Mouse (Mus musculus) cerebellum, postnatal 36 days (tissue): ENCODE results near the gene Gnaq.

Experiments used
- DNase-seq, 2 experiments: peaks; one replicate each; pipeline ENCODE4 v3.0.0; 2021 to 2022; ENCODE audit warnings: mixed read lengths in 2 of 2

Gene Gnaq

DNA sequence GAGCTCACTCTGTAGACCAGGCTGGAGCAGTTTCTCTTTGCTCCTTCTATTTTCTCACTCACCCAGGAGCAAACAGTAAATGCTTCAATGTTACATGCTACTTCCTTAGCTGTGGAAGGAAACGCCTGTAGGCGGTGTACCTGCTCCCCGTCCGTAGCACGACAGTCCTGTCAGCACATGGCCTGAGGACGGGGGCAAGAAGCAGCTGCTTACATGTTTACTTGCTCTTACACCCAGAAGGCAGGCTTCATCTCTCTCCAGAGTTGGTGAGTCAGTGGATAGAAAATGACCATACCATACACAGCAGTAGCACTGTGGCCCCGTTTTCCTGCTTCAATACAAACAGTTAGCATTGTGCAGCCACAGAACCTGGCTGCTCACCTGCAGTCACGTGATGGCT is 247.1 kb downstream of the Gnaq start:
- DNase-seq = no peak

DNA sequence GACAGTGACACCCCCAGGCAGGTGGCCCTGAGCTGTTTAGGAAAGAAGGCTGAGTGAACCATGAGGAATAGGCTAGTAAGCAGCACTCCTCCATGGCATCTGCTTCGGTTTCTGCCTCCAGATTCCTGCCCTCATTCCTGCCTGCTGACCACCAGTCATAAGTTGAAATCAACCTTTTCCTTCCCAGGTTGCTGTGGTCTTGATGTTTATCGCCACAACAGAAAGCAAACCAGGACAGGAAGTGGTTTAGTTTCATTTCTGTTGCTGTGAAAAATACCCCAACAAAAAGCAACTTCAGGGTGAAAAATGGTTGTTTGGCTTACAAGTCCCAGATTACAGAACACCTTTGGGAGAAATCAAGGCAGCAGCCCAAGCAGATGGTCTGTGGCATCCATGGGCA is 249.8 kb downstream of the Gnaq start:
- no peak for DNase-seq

DNA sequence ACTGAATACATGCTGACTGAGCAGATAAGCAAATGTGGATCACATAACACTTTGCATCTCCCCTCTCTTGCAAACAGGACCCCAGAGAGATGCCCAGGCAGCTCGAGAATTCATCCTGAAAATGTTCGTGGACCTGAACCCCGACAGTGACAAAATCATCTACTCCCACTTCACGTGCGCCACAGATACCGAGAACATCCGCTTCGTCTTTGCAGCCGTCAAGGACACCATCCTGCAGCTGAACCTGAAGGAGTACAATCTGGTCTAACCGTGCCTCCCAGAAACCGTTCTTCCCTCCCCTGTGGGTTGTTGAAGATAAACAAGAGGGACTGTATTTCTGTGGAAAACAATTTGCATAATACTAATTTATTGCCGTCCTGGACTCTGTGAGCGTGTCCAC is 250.5 kb downstream of the Gnaq start:
- DNase-seq = no peak

DNA sequence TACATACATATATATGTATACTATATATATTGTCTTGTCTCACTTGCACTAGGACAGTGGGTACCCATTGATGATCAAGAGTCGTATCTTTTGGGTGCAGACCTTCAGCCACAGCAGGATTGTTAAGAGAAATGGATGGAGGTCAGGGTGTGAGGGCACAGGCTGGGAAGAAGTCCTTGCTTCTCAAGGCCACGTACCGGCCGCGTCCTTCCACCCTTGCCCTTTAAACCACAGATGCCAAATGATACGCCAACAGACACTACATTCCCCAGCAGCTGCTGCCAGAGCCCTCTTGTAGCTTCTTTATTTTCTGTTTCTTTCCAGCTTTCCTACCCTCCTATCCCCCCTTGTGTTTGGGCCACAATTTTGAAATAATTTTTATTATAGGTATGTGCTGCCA is 251.5 kb downstream of the Gnaq start:
- DNase-seq = no peak

DNA sequence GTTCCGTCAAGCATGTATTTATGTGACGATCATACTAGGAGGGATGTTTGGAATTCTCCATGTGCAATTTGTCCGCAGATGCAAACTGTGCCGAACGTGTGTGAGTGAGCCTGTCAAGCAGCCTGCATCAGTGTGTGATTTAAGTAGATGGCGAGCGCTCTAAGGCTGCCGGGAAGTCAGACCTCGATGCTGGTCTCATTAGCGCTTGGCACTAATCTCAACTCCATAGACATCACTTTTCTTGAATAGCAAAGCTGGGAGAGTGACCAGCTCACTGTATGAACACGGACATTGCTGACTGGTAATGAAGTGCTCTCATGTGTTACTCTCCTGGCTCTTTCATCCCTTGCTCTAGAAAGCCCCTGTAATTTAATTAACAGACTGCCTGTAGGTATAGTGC is 252.3 kb downstream of the Gnaq start:
- no peak for DNase-seq

DNA sequence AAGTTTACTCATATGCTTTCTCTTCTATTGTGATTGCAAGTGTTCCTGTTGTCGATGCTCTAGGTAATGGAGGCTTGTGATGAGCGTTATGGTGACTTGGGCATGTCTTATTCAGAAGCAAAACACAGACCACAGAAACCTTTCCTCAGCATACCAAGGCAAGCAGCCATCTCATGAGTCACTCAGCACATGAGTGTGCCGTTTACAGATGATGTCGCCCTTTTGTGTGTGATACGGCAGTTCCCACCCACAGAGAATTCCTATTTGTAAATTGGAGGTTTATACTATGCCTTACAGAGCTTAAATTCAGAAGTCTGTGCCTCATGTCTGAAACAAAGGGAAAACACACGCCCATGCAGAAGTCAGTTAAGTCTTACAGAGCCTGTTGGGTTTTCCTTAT is 253.9 kb downstream of the Gnaq start:
- DNase-seq = no peak

DNA sequence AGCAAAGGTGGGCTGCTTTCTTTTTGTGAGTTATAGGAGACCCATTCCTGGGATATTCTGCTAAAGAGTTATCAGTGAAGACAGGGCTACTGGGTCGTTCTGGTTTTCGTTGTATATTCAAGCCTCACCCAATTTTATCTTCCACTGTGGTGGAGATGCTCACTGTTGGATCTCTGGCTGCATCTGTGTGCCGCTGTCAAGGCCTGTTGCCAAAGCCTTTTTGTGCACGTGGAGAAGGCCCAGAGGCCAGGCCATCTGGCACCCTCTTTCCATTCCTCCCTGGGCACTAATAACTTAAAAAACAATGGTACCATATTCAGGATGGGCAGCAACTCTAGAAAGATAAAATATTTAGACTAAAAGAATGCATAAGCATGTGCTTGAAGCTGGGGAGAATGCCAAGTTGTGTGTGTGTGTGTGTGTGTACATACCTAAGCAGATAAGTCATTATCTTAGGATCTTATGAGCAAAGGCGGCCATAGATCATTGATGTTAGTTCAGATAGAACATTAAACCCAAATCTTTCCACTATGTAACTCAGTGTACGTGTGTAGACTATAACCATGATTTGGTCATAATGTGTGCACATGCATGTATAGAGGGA is 257.7 kb downstream of the Gnaq start:
- DNase-seq = no peak

DNA sequence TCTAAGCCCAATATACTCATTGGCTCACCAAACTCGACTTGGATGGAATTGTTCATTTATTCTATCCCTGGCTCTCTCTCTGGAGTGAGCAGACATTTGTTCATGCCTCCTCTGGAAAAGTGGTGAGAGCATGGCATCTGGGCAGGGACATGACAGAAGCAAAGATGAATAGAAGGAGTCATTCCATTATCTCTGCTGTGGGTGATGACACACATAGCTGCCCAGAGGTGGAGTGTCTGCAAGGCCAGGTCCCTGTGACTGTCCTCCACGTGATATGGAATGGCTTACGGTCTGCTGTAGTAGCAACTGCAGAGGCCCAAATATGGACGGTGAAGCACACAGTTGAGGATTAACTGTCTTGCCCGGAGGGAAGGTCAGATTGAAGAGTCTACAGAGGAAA is 261.8 kb downstream of the Gnaq start:
- DNase-seq = no peak

DNA sequence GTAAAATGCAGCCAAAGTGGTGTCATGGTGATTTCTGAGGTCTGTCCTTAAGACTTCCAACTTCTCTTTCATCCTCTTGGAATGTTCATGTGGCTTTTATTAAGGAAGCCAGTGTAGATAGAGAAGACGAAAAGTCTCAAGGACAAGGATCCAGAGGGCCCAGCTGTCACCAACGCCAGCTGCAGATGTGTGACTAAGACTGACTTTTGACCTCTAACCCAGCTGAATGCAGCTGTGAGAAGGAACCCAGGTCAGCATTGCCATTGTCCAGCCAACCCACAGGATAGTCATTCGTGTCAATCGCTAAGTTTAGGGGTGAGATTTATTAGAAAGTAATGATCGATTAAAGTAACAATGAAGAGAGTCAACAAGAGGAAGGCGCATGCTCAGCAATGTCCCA is 270.5 kb downstream of the Gnaq start:
- DNase-seq = no peak

DNA sequence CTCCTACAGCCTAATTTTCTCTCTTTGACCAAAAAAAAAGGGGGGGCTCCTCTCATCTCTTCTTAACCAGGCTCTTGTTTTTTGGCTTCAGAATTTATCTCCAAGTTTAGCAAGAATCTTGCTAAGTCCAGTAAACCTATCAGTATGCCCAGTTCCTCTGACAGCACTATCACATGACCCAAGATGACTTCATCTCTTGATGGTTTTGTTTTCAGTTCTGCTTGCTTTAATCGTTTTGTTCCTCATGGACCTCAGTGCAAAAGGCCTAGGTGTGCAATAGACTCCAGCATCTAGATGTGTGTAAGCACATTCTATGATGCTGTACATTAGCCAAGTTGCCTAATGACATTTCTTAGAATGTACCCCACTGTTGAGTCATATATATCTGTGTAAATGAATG is 275.1 kb downstream of the Gnaq start:
- no peak for DNase-seq

DNA sequence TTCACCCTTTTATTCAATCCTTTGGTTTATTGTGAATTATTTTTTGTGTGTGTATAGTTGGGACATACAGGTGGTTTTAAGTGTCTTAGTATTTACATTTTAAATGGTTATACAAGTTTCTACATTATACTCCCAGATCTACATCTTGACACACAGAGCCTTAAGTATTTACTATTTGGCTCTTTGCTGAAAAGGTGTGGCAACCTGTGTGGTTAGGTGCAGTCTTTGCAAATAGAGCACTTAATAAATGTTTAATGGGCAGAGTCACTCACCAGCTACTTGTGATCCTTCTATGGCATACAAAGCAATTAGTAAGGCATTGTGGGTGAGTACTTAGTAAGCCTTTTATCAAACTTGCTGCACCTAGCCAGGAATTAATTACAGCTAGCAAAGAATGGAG is 278.7 kb downstream of the Gnaq start:
- no peak for DNase-seq

DNA sequence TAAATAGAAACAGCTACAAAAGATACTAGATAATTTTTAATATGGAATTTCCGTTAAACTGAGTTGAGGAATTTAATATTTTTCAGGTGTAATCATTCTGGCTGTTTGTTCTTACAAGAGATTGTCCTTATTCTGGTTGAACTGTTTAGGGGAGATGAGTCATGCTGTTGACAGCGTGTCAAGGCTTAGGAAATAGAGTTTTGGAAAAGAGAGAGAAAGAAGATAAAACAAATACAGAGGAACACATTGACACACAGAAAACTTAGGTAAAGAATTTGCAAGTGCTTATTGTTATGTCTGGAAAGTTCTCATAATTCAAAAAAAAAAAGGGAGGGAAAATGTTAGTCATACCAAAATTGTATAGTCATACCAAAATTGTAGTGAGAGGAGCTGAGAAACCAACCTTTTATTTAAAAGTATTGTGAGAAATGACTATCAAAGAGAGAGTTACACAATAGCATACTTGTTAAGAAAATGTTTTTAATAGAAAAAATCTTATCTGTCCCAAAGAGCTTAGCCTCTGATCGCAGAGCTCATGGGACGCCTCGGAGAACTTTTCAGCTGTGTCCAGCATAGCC is 285.5 kb downstream of the Gnaq start:
- no peak for DNase-seq

DNA sequence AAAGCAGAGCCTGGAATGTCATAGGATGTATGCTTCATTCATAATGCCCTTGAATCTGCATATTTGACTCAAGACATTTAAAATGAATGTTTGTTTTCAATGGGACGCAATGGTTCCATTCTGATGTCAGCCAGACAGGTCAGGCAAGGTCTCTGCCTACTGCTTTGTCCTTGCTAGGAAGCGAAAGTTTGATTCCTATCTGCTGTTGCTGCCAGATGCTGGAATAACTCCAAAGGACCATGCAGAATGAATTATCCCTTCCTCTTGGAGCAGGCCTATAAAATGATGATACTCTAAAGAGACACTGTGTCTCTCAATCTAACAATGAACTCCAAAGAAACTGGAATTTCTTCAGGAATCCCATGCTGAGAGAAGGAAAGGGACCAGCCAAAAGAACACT is 293.0 kb downstream of the Gnaq start:
- DNase-seq = no peak

DNA sequence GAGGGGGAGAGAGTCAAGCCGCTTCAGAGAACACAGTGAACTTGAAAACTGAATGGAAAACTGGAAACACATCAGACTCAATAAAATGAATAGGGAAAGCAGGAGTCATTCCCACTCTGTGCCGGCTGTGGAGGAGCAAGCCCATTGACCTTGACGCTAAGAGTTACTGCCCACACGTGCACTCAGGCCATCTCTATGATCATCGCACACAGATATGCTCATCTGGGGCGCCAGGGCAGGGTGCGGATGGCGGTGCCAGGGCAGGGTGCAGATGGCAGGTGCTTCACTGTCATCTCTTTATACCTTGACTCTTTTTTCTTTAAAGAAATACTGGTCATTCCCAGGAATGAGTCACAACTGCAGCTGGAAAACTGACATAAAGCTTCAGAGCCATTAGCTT is 298.7 kb downstream of the Gnaq start:
- no peak for DNase-seq

DNA sequence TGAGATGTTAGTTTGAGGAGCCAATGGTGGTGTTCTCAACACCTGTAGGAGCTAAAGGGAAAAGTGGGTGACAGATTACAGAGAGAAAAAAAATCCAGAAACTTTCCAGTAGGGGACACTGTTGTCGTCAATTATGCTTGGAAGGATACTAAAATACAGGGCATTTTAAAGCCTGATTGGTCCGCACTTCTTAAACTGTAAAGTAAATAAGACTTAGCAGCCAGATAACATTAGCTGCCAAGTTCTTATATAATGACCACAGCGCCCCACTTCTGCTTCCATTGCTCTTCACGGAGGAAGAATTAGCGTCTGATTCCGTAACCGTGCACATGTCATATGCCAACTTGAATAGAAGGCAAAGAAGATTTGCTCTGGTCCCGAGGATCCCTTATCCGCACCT is 302.2 kb downstream of the Gnaq start:
- DNase-seq = no peak

DNA sequence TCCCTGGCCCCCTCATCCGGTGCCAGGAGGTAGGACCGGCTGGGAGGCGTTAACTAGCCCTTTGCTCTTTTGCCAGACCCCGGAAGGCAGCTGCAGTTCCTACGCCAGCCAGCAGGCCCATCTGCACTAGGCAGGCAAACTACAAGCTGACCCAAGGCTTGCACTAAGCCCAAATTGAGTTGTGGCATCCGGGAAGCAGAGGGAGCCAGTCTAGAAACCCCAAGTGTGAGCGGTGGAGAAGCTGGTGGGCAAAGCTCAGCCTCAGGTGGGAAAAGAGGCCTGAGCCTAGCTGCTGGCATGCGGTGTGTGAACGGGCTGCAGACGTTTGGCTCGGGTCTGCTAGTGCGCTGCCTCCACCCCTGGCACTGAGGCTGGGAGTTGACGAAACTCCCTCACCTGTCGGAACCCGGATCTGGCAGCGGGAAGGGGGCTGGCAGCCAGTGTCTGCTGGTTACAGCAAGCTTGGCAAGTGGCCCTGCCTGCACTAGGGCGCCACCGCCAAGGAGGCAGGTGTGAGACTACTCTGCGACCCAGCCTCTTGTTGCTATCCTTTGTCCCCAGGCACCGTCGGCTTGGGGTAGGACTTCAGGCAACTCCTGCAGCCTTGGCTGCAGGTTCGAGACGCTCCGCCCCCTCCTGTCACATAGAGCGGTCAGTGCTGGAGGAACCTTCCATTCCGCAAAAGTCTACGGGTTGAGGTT is 303.1 kb downstream of the Gnaq start, which contains the start of gene Gna14:
Gene Gna14, plus strand, starts transcription at position 232 of the 701 bp plus-strand sequence.
- peak; percentile 34 to 56 for DNase-seq

DNA sequence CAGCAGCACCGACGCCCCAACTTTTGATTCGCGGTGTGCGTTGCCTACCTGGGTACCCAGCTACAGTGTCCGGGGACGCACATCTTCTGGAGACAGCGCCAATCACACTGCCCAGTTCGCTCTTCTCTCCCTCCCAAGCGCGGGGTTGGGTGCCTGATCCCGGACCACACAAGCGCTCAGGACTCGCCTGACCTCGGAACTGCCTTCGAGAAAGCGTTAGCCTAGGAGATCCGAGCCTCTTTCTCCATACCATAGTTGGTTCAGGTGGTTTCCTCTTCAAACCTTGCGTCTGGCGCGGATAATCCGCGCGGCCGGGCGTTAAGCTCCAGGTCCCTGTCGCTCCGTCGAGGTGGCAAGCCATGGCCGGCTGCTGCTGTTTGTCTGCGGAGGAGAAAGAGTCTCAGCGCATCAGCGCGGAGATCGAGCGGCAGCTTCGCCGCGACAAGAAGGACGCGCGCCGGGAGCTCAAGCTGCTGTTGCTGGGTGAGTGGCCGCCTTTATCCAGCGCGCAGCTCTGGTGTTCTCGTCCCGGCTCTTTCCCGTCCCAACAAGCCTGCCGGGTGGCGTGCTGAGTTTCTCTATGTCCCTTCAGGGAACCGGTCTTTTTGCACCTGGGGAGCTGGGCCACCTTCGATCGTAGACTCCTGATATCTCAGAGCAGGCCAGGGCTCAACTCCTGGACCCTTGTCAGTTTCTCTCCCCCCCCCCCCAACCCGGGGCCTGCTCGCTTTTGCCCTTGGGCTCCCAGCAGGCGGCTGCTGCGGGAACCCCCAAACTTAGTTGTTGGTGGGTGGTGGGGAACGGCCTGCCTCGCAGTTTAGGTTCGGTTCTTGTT is 303.9 kb downstream of the Gnaq start:
- no peak for DNase-seq
